In the genomic region with DNA sequence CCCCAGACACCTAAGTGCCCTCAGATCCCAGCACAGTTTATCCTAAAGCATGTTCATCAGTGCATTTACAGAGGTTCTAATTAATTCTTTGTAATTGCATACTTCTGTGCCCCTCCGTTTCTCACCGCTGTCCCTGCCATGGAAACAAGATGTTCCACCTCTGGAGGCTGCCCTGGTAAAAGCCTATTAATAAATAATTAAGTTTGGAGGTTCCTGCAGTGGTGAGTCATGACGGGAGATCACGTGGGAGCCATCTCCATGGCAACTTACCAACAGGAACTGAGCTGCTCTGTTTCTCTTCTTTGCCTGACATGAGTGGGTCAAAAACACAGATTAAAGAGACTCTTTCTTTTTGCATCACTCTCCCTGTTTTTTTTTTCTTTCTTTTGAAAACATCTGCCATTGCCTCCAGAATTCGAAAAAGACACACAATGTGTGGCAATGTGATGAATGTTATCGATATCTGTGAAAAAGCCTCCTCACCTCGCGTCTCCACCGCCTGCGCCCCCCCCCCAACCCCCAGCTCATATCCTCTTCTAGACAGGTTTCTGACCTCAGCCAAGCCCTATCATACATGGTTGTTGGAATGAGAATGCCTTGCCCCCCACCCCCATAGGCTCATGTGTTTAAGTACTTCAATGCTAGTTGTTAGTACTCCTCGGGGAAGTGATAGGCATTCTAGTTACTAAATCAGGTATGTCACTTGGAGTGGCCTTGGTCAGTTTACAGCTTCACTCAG, we compare ENCODE assay signal across 9 mouse cellular contexts.
DNase-seq lines count a peak whose midpoint lies in the region; ATAC-seq lines count a peak whose summit lies in the region.
"Had no signal": no experiment of that assay in that cellular context is flagged by ENCODE, and none has a peak within 500 bp of the region (broad histone marks: within the 10 kb centered on the region; RNA-seq: fewer than 3 reads in every experiment).

No protein-coding gene starts in this region.

- WGBS in intestine, embryonic 15.5 days, result 54% methylated on average over 11 of the region's 11 CpGs
- 55% methylated on average over 11 of the region's 11 CpGs for WGBS in intestine, embryonic 16.5 days
- 70% methylated on average over 11 of the region's 11 CpGs for WGBS in forebrain, embryonic 10.5 days

- H3K27me3 ChIP-seq in intestine, embryonic 15.5 days (replicated peaks), result no peaks in the 10 kb centered on the region
- H3K27me3 ChIP-seq in intestine, embryonic 16.5 days (replicated peaks; ENCODE audit: control insufficient read depth, insufficient read depth, low read length), result no peaks in the 10 kb centered on the region
- H3K27me3 ChIP-seq in forebrain, embryonic 10.5 days (ENCODE audit: poor library complexity, severe bottlenecking), result no peaks in the 10 kb centered on the region

- no peak overlapping the region for H3K9ac ChIP-seq in intestine, embryonic 15.5 days
- H3K9ac ChIP-seq in intestine, embryonic 16.5 days (ENCODE audit: low read depth, low read length), result no peak overlapping the region

- H3K4me3 ChIP-seq in intestine, embryonic 15.5 days (replicated peaks), result no peak overlapping the region
- H3K4me3 ChIP-seq in intestine, embryonic 16.5 days (ENCODE audit: low read length), result no peak overlapping the region
- no peak overlapping the region for H3K4me3 ChIP-seq in forebrain, embryonic 10.5 days
- H3K4me3 ChIP-seq: myocyte had no signal

- peak; percentile 32 for DNase-seq in forebrain, embryonic 10.5 days (ENCODE audit: extremely low spot score, low spot score)
- peak; percentile 3 for DNase-seq in kidney, adult 11 months
- DNase-seq in left cerebral cortex, adult 8-10 months (ENCODE audit: low spot score in 2 of 2), result peak; percentile 20 to 49
- DNase-seq in right cerebral cortex, adult 18-20 months, result peak; percentile 70
- no peak for DNase-seq in spleen, postnatal 10 days (ENCODE audit: low spot score in 2 of 2)

- no peaks in the 10 kb centered on the region for H3K9me3 ChIP-seq in intestine, embryonic 15.5 days
- no peaks in the 10 kb centered on the region for H3K9me3 ChIP-seq in intestine, embryonic 16.5 days (ENCODE audit: control insufficient read depth, low read length)
- H3K9me3 ChIP-seq in forebrain, embryonic 10.5 days, result no peaks in the 10 kb centered on the region

- ATAC-seq in intestine, embryonic 15.5 days, result no peak; the same call in 1 of the 2 replicates
- ATAC-seq in intestine, embryonic 16.5 days, result no peak
- no peak for ATAC-seq in activated CD4-positive, CD25-positive, alpha-beta regulatory T cell, adult 4 months

- H3K36me3 ChIP-seq in intestine, embryonic 15.5 days, result no peaks in the 10 kb centered on the region
- H3K36me3 ChIP-seq in intestine, embryonic 16.5 days (ENCODE audit: control insufficient read depth, insufficient read depth, low read length), result no peaks in the 10 kb centered on the region
- H3K36me3 ChIP-seq in forebrain, embryonic 10.5 days (replicated peaks), result no peaks in the 10 kb centered on the region

- no peak overlapping the region for H3K27ac ChIP-seq in intestine, embryonic 15.5 days
- no peak overlapping the region for H3K27ac ChIP-seq in intestine, embryonic 16.5 days (ENCODE audit: low read length)
- no peak overlapping the region for H3K27ac ChIP-seq in forebrain, embryonic 10.5 days

- H3K4me2 ChIP-seq in intestine, embryonic 15.5 days (replicated peaks), result 0 out of 2 replicates have a peak overlapping the region, but pooled peaks have one; percentile 15
- H3K4me2 ChIP-seq in intestine, embryonic 16.5 days (ENCODE audit: low read depth, low read length), result no peak overlapping the region

- no peaks in the 10 kb centered on the region for H3K4me1 ChIP-seq in intestine, embryonic 15.5 days (replicated peaks)
- no peaks in the 10 kb centered on the region for H3K4me1 ChIP-seq in intestine, embryonic 16.5 days (ENCODE audit: control insufficient read depth, insufficient read depth, low read length)
- H3K4me1 ChIP-seq in forebrain, embryonic 10.5 days, result peaks cover 10% of the 10 kb centered on the region

Comparison
In these comparisons a context has a peak if more than half of its experiments do, and no peak if none do; other contexts are left out.
1. DNase-seq: peak in forebrain, embryonic 10.5 days (single experiment), kidney, adult 11 months (single experiment), left cerebral cortex, adult 8-10 months (2 of 2) and right cerebral cortex, adult 18-20 months (single experiment); none in spleen, postnatal 10 days (0 of 2).